Mouse (Mus musculus) mature B cell (primary cell): ENCODE measurements around the gene Gnai2.

ENCODE experiments used
- in situ Hi-C: fragments of 300-500 bp; cut with MboI; formaldehyde crosslinking; loops from 2 replicates; pipeline ENCODE4 v1.14.3; 2019

Gnai2 gene

DNA sequence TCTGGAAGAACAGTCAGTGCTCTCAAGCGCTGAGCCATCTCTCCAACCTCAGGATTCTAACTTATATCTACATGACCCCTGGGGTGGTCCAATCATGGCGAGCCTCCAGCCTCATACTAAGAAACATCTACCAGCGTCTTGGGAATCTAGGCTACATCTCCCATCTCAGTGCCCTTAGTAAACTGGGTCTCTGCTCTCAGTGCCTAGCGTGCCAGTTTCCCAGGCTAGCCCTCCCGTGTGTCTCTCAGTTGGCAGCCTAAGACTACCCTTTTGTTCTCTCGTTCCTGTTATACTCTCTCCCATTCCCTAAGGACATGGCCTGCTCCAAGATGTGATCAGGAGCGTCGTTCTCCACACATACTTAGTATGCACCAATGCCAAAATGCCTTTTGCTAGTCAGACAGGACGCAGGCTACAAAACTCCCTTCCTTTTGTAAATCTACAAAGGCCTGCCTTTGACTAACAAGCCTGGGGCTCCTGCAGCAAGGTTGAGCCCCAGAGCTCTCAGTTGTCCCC, 3.8 kb downstream of the Gnai2 start:
- in situ Hi-C loops: no loop called here

DNA sequence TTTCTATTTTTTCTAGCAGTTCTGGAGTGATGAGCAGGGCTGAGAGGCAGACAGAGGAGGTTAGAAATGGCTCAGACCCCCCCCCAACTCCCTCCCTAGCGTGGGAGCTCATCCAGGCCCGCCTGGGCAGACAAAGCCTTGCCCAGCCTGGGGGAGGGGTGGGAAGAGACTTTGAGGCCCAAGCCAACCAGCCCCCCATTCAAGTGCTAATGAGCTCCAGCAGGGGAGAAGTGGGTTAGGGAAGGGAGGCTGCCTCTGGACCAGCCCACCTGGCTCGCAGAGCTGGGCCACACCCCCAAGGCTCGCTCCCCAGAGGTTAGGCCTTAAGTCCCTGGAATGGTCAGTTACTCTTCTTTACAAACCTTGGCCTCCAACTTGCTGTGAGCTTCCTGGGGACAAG, 4.6 kb downstream of the Gnai2 start:
- in situ Hi-C loops: no loop called here

DNA sequence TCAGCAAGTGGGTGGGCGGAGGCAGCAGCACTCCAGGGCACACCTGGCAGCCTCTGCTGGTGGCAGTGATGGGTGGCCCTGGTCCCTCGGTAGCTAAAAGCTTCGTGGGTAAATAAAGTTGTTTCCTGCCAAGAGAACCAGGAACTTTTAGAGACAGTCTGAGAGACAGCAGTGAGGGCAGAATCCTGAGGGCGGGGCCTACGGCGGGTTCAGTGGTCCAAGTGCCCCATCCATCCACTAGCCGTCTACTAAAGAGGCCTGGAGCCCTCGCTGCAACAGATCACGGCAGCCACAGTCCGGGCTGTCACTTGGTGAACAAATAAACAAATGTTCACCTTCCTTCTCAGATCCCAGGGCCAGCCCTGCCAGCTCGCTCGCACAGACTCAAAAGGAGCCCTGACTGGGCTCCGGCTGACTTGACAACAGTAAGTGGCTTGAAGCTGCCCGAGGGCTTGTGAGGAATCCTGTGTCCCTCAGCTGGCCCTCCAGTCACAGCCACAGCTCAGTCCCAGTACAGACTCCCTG, 5.2 kb downstream of the Gnai2 start:
- in situ Hi-C loops: no loop called here

DNA sequence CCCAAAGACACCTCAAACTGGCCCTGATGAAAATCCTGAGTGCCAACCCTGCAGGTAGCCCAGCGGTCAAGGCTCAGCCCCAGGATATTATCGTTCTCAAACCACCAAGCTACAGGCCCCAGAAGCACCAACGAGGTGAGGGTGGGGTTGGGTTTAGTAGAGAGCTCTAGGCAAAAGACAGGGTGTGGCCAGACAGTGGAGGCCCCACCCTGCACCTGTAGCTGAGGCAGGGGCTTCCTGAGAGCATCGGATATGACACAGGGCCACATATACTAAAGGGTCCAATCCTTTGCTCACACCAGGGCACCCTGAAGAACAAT, 5.8 kb downstream of the Gnai2 start:
- in situ Hi-C loops: no loop called here

DNA sequence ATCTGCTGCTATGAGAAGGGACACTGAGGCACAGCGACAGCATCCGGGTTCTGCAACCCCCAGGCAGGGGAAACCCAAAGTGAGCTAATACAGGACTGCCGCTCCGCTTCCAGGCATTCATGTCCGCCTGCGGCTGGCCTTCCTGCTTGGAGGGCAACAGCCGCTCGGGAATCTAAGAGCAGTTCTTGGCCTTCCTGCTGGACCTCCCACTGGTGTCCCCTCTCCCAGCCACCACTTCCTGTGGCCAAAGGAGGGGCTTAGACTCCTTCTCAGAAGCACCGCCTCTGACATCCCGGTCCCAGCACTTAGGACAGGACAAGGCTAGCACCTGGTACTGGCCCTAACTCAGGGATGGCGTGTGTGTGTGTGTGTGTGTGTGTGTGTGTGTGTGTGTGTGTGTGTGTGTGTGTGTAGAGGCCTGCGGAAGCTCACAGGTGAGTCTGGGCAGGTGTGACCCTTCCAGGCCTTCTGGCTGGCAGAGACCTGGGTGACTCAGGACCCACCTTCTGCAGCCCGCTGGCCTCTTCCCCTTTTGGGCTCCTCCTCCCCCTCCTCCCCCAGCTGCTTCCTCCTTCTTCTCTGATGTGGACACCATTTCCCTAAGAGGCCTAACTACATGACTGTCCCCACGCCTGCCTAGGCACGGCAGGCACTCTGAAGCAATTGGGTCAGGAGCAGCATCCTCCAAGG, 6.3 kb downstream of the Gnai2 start:
- in situ Hi-C loops: no loop called here

DNA sequence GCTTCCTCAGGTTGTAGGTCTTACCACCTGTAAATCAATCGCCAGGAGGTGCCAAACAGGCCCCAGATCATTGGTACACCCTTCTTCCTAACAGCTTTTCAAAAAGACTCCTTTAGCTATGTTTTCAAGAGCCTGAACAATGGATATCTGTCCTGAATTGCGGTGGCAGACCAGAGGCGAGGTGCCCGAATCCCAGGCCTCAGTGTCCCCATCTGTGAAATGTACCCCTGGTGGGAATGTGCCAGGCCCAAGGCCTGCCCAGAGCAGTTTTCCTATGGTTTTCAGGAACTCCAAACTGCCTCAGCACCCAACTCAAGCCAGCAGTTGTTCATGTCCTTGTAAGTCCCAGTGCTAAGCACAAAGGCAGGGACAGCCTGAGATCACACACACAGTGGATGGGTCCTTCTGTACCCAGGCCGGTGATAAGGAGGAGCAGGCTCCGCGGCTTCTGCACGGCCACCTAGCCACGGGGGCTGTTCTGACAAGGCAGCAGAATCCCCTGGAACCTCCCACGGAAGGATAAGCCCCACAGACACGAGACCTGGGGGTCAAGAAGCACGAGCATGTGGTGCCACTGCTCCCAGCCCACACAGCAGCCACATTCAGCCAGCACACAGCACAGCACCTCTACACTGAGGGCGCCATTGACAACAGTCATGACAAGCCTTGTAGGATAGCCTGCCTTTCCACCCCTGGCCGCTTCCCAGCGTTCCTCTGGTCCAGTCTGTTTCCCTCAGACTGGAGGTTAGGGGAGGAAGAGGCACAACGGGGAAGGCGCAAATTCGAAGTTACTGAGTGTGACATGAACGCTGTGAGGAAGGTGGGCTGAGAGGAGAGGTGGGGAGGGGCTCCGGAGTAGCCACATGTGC, 7.5 kb downstream of the Gnai2 start:
- in situ Hi-C loops: no loop called here

DNA sequence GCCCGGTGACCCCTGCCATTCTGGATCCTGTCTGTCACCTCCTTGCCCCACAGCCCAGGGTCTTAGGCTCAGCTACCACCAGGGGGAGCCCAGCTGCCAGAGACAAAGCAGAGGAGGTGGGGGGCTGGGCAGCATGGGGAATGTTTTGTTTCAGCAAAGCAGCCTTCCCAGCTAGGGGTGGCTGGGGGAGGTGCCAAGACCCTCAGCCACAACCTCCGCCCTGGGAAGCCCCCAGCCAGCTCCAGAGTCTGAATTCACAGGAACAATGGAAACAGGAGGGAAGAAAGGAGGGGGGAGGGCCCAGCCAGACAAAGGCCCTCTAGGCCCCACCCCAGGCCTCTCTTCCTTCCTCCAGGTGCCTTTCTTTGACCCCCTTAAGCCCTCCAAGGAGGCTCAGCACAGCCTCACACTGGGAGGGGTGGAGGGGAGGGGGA, 8.3 kb downstream of the Gnai2 start:
- in situ Hi-C loops: no loop called here

DNA sequence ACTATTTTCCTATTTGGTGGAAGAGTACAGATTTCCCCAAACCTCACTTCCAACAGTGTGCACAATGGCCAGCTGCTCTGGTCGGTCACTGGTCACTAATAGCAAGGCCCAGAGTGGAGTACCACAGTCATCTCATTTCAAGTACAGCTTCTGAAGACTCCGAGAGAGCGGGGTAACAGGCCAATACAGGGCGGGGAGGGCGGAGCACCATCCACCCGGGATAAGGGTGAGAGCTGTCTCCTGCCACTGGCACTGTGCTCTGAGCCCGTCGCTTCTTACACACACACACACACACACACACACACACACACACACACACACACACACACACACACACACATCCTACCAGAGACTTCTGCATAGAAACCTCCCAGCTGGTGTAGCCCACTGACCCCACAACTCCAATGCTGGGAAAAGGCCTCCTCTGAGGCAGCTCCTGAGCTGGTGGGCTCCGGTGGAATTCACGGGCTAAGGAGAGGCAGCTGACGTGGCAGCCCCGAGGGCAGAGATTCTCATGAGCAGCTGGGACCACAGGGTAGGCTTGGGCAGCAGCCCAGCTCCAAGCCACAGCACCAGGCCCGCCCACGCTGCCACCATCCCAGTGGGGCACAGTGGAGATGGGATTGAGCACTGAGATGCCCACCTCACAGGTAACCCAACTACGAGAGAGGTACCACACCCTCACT, 8.9 kb downstream of the Gnai2 start:
- in situ Hi-C loops: no loop called here

DNA sequence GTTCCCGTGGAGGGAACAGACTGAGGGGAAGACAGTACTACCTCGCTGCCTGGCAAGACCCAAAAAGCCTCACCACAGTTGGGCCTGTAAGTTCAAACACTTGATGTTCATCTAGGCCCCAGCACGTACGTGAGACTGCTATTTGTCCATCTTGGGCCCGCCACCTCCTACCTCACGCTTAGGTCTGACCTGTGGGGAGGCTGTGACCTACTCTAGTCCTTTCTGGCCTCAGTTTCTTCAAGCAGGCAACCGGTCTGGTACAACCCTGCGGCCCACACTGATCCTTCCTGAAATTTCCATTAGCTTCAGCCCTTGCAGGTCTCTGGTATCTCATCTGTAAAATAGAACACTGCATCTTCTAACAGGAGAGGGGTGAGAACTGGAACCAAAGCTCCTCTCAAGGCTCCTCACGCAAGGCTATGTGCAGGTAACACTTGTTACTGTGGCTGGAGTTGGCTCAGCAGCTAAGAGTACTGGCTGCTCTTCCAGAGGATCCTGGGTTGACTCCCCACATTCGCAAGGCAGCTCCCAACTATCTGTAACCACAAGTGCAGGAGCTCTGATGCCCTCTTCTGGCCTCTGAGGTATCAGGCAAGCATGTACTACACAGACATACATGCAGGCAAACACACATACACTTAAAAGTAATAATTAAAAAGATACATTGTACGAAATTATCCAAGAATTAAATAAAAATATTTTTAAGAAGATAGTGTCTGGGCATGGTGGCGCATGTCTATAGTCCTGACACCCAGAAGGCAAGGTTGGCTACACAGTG, 9.6 kb downstream of the Gnai2 start:
- in situ Hi-C loops: no loop called here

DNA sequence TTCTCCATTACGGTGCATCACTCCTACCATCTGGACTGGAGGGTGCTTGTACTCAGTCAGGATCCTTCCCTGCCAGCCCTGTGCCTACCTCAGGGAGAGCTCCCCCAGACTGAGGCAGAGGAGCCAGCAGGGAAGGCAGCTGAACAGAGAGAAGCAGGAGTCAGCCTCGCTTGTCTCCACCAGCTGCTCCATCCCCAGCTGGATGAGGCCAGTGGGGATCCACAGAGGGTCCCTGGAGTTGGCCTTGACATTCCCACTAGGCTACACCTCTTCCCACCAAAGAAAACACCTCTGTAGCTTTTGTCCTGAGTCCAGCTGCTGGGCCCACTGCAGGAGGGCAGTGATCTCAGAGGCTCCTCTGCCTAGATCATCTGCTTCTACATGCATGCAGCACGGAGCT, 10.2 kb downstream of the Gnai2 start:
- in situ Hi-C loops: no loop called here

DNA sequence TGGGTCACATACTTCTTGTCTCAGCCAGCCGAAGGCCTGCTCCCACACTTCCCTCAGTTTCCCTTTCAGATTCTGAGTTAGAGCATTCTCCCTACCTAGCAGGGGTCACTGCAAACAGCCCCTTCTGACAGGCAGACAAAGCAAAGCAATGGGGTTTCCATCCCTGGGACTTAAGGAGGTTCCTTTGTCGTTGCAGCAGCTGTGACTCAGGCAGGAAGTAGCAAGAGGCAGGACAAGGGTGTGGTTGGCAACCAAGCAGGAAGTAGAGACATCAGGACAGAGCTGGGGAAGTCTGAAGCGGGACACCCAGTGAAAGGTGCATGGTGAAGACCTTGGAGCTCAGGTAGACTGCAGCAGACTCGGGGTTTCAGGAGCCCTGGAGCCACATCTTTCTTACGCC, 10.6 kb downstream of the Gnai2 start:
- in situ Hi-C loops: no loop called here

DNA sequence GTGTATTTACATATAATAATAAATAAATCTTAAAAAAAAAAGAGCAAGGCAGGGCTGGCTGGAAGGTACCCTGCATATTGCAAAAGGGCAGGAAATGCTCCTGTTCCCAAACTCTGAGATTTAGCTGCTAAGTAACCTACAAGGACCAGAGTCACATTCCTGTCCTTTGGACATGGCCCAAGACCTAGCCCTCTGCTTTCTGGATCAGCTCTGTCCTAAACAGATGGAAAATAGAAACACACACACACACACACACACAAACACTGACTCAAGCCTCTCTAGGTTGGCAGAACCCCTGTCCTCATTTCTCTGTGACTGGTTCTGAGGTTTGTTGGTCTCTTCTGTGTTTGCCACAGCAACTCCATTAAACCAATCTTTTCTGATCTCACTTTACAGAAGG, 14.2 kb downstream of the Gnai2 start:
- in situ Hi-C loops: no loop called here

DNA sequence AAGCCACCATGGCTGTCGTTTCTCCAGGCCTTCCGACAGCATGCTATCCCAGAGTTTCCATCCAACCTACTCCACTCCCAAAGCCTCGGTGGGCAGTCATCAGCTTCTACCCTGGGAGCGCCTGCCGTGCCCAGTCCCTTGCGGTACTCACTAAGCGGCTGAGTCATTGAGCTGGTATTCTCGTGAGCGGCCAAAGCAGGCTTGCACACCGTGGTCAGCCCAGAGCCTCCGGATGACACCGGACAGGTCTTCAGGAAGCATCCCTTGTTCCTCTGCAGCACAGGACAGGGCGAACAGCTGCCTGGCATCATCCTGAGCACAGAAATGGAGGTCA, 15.7 kb downstream of the Gnai2 start:
- in situ Hi-C loops: no loop called here

DNA sequence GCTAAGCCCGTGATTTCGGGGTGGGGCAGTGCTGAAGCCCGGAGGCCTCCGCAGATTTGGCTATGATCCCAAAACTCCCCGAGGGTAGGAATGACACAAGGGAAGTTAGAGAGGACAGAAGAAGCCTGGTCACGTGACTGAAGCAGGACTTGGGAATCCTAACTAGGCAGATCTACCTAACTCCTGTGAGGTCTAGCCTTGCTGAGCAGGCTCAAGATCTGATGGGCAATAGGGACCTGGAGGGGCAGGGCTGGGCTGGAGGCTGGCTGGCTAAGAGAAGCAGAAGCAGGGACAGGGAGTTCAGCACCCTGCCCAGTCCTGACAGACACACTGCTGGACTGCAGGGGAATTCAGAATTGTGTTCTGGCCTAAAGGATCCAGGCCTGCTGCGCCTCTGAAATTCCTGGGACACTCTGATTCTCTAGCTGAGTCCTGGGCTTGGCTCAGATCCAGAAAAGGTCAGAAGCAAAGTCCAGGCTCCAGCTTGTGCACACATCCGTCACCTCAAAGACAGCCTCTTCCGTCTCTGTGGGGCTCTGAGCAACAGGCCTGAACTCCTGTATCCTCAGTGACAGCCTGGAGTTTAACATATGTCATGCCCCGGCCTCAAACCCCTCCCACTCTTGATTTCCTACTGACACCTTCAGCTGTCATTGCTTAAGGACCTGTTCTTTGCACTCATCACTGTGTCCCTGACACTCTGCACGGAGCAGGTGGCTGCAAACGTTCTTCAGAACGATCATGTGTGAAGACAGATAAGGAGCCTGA, 16.2 kb downstream of the Gnai2 start:
- in situ Hi-C loops: no loop called here

DNA sequence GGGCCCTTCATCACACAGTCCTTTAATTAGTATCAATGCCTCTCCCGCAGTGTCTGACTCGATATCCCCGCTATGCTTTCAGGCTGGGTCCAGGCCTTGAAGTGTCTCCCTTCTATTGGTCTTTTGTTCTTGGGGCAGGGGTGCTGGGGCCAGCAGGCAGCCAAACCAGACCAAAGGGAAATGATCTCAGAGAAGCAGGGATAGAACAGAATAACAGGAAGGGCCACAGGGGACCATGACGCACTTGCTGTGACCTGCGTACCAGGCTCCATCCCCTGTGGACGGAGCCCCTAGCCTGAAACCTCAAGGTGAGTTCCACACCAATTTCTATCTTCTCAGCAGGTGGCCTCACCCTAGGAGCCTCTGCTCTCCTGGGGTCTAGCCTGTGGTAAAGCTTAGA, 17.1 kb downstream of the Gnai2 start:
- in situ Hi-C loops: no loop called here

DNA sequence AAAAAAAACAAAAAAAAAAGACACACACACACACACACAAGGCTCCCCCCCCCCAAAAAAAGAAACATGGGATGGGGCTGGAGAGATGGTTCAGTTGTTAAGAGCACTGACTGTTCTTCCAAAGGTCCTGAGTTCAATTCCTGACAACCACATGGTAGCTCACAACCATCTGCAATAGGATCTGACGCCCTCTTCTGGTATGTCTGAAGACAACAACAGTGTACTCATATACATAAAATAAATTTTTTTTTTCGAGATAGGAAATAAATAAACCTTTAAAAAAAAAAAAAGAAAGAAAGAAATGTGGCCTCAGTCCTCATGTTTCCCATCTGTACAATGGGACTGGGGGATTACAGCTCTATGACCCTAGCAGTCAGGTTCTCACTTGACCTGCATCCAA, 17.7 kb downstream of the Gnai2 start:
- in situ Hi-C loops: no loop called here

DNA sequence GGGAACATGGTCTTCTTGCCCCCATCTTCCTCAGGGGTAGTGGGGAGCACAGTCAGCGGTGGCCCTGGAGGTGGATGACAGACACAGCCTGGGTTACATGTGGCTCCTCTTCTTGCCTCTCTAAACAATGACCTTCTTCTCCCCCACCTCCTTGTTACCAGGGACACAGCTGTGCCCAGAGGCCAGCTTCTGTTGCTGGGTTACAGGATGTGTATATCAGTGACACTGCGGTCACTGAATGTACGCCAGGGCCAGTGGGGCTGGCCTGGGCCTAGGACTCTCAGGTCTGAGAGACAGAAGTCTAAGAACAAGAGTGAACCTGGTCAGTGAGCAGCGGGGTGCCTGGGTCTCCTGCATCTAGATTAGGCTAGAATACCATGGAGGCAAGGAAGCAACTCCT, 20.1 kb downstream of the Gnai2 start:
- in situ Hi-C loops: no loop called here

DNA sequence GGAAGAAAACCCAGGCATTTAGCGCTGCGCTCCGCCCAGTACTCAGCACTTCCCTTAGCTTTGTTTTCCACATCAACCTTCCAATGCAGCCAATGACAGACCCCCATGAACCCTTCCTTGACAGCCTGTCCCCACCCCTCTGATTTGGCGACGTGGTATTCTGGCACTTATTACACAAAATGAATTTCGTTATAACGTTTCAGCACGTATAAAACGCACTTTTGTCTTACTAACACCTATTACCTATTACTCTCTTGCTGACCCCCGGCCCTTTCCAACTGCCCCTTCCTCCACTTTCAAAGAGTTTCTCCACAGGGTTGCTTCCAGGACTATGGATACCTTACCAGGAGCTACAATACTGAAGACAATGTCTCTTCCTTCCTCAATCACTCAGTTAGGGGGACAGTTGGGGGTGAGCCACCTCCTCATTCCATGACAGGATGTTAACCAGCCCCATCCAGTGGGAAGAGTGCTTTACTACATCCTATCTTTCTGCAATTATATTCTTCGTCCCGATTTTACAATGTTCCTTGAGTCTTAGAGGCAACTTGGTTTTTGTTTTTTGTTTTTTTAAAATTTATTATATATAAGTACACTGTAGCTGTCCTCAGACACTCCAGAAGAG, 22.1 kb downstream of the Gnai2 start:
- in situ Hi-C loops: no loop called here

DNA sequence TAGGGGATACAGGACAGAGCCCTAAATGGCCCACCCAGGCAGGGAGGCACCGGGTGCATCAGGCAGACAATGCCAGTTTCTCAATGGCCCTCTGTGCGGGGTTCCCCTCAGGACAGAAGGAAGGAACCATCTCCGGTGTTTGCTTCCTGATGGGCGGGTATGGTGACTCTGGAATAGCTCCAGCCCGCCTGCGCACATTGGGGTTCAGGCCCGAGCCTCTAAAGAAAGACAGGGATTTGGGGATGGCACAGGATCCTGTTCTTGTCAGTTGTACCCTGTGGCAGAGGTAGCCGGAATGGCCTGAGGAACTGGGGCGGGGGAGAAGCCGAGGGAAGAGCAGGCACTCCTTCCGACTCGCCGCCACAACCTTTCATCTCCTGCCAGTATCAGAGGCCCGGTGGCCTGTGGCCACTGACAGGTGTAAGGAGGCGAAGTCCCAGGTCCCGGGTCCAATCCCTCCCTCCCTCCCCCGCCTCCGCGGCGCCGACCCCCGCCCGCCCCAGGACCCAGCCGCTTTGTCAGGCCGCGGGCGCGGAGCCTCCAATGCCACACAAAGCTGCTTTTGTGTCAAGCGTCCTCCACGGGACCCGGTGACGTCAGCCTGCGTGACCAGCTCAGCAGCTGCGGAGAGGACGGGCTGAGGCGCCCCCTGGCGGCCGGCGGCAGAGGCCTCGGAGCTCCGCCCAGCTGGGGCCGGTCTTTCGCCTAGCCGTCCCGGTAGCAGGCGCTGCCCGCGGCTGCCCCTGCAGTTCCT, 22.8 kb downstream of the Gnai2 start:
- in situ Hi-C loops: no loop called here
